Mouse (Mus musculus): ENCODE results near the gene Gcnt7. TPM values are rescaled to one million over a fixed set of nuclear protein-coding genes. Genes with fewer than 3 reads are reported as not detected.

Gene Gcnt7
- polyA plus RNA-seq, 1 experiment: not detected

DNA sequence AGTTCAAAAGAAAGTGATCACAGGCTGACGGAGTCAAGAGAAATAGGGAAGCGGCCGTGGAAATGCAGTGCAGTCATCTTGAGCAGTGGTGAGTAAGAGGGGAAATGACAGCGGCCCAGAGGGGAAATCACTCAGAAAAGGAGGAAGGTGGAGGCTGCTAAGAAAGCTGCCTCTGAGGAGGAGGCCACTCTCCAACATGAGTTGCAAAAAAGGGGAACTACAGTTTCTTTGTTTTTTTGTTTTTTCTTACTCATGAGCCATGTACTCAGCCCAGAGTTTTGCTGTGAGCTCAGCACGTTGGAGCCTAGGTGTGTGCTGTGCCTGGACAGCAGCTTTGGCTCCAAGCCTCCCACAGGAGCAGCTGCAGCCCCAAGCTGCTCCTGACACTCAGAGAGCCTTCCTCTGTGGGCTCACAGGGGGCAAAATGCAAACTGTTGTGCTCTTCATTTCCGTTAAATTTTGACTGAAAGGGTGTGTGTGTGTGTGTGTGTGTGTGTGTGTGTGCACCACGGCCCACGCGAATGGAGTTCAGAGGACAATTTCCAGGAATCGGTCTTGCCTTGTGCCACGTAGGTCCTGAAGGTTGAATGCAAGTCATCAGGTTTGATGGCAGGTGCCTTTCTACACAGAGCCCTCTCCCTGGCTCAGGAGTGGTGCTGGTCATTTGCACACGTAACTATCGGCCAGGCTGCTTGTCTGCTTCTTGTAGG, 57.1 kb downstream of the Gcnt7 start:
- Histone ChIP-seq H3K4me3 (ENCODE audit: insufficient read depth, low read depth, low read length) (no peak overlapping the region), H3K27ac (replicated peaks; ENCODE audit: low read depth, low read length) (peak overlapping the region; percentile 80), H3K4me1 (ENCODE audit: control insufficient read depth, insufficient read depth, insufficient read length, low read length) (peaks cover 5% of the 10 kb centered on the region; the same call in 1 of the 2 replicates)

Other genes with a start within 250 kb of the Gcnt7 start
- not detected in 2 replicates for gene Mc3r, start 210.1 kb downstream of the Gcnt7 start, polyA plus RNA-seq (2012; ENCODE audit: insufficient read depth, insufficient read length, missing spikeins)
- gene Fam210b, start 113.0 kb downstream of the Gcnt7 start, polyA plus RNA-seq (2012; ENCODE audit: insufficient read depth, insufficient read length, missing spikeins): 8.7 and 14.8 TPM in 2 replicates
- gene Aurka, start 88.1 kb downstream of the Gcnt7 start, polyA plus RNA-seq (2012; ENCODE audit: insufficient read depth, insufficient read length, missing spikeins): 1.3 TPM in 1 of 2 replicates, not detected in the other
- 12.8 and 13.6 TPM in 2 replicates for gene Cstf1, start 87.9 kb downstream of the Gcnt7 start, polyA plus RNA-seq (2012; ENCODE audit: insufficient read depth, insufficient read length, missing spikeins)
- gene Cass4, start 64.8 kb downstream of the Gcnt7 start, polyA plus RNA-seq (2012; ENCODE audit: insufficient read depth, insufficient read length, missing spikeins): 0.63 and 0.75 TPM in 2 replicates
- gene Rtf2, start 18.0 kb downstream of the Gcnt7 start, polyA plus RNA-seq (2012; ENCODE audit: insufficient read depth, insufficient read length, missing spikeins): 91.4 and 101 TPM in 2 replicates
- gene Fam209, start 13.9 kb upstream of the Gcnt7 start, polyA plus RNA-seq (2012; ENCODE audit: insufficient read depth, insufficient read length, missing spikeins): not detected in 2 replicates
- gene Tfap2c, start 91.0 kb upstream of the Gcnt7 start, polyA plus RNA-seq (2012; ENCODE audit: insufficient read depth, insufficient read length, missing spikeins): not detected in 2 replicates